Mouse (Mus musculus): ENCODE measurements around the gene Tex12. TPM values are rescaled to one million over a fixed set of nuclear protein-coding genes. Genes with fewer than 3 reads are reported as not detected.

Gene Tex12
- polyA plus RNA-seq, 1 experiment from 2014 or later: not detected

DNA sequence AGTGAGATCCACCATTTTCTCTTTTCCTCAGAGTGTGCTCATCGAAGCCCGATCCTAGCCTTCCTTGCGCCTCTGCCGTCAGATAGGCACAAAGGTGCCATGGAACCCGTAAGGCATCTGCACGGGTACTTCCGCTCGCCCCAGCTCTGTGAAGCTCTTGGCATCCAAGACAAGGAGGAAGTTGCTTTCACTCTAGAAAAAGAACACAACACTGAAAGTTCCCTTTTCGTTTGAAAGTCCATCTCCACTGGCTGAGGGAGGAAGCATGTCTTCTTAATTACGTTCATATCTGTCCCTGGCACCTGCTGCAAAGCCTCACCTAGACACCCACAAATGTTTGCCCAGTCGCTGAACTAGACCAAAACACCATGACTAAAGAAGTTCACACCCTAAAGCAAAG, 27.8 kb downstream of the Tex12 start:
- ATAC-seq (replicated peaks; ENCODE audit: insufficient number of reproducible peaks, insufficient read depth, low FRiP score, low read depth): no peak
- no peak overlapping the region for H3K4me2 ChIP-seq
- no peak overlapping the region for H3K9ac ChIP-seq
- H3K9me3 ChIP-seq (replicated peaks): no peaks in the 10 kb centered on the region
- no peak overlapping the region for H3K4me3 ChIP-seq
- no peaks in the 10 kb centered on the region for H3K4me1 ChIP-seq (replicated peaks)
- H3K27me3 ChIP-seq: no peaks in the 10 kb centered on the region
- H3K36me3 ChIP-seq: no peaks in the 10 kb centered on the region
- H3K27ac ChIP-seq: no peak overlapping the region
- WGBS: 69% methylated on average over 11 of the region's 11 CpGs

DNA sequence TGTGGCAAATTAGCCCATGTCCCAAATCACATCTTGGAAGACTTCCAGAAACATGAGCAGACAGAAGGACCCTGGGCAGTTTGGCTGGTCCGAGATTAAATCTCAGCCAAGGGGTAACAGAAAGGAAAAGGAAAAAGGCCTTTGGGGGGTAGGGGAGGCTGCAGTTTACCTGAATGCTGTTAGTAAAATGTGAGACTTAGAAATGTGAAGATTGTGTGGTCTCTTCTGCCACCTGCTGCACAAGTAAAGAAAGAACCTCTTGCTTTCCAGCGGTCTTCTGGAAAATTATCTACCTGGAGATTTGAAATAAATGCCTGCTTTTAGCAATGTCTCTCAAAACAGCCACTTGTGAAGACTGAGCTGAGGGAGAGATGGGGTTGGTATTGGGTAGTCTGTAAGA, 30.2 kb downstream of the Tex12 start:
- Histone ChIP-seq H3K9ac (no peak overlapping the region), H3K27ac (no peak overlapping the region), H3K4me2 (no peak overlapping the region), H3K4me3 (no peak overlapping the region), H3K9me3 (replicated peaks) (no peaks in the 10 kb centered on the region), H3K27me3 (no peaks in the 10 kb centered on the region), H3K4me1 (replicated peaks) (peaks cover 15% of the 10 kb centered on the region), H3K36me3 (no peaks in the 10 kb centered on the region)
- no peak for ATAC-seq (replicated peaks; ENCODE audit: insufficient number of reproducible peaks, insufficient read depth, low FRiP score, low read depth)
- 26% methylated on average over 2 of the region's 2 CpGs for WGBS

DNA sequence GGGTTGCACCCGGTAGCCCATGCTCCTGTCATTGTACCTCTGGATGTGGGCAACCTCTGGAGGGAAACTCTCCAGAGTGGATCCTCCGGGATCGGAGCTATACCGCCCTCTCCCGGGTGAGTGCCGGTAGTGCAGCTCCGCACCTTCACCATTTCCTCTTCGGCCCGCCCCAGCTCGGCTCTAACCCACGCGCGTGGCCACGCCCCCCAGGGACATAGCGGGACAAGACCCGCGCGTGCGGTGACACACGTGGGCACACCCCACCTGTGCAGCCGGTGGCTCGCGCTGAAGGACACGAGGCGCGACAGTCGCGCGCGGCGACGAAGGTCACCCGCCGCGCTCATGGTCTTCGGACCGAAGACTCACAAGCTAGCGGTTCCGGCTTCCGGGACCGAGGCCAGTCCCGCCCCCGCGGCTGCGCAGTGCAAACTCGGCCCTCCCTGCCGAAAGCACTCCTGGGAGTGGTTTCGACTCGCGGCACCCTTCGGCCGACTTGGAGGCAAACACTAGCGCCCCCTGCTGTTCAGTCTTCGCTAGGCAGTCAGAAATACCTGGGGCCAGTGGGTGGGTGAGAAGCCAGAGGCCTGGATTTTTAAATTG, 32.7 kb downstream of the Tex12 start, which contains the start of gene Pts:
TSS of gene Pts (minus strand) at position 432 of the 600 bp plus-strand sequence.
- Histone ChIP-seq H3K36me3 (0 out of 2 replicates have a peak, but pooled peaks cover 4% of the 10 kb centered on the region), H3K4me3 (peak within 1 kb of the TSS; percentile 98), H3K9ac (peak within 1 kb of the TSS; percentile 86), H3K9me3 (replicated peaks) (no peaks in the 10 kb centered on the region), H3K4me2 (peak within 1 kb of the TSS; percentile 86), H3K4me1 (replicated peaks) (peaks cover 15% of the 10 kb centered on the region), H3K27ac (peak within 1 kb of the TSS; percentile 87), H3K27me3 (no peaks in the 10 kb centered on the region)
- under 1% methylated on average over 54 of the region's 54 CpGs for WGBS
- peak; percentile 99 for ATAC-seq (replicated peaks; ENCODE audit: insufficient number of reproducible peaks, insufficient read depth, low FRiP score, low read depth)

DNA sequence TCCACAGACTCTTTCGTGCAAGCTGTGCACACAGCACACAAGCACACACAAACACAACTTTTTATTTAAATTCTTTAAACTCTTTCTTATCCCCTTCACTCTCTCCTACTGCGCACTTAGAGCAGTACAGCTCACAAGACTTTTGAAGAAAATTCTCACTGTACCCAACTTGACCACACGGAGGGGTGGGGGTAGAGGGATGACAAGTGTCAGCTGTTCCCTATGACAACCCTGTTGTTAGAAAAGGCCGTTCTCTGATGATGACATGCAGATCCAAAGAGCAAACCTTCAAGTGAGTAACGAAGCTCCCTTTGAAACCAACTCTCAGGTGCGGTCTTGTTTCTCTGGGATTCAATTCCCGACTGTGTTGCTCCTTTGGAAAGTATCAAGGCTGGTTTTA, 33.3 kb downstream of the Tex12 start:
- no peaks in the 10 kb centered on the region for H3K9me3 ChIP-seq (replicated peaks)
- H3K9ac ChIP-seq: peak overlapping the region; percentile 86
- H3K27ac ChIP-seq: no peak overlapping the region
- H3K4me2 ChIP-seq: peak overlapping the region; percentile 86
- H3K27me3 ChIP-seq: no peaks in the 10 kb centered on the region
- ATAC-seq (replicated peaks; ENCODE audit: insufficient number of reproducible peaks, insufficient read depth, low FRiP score, low read depth): no peak
- peak overlapping the region; percentile 98 for H3K4me3 ChIP-seq
- 0 out of 2 replicates have a peak, but pooled peaks cover 4% of the 10 kb centered on the region for H3K36me3 ChIP-seq
- 32% methylated on average over 7 of the region's 7 CpGs for WGBS
- H3K4me1 ChIP-seq (replicated peaks): peaks cover 15% of the 10 kb centered on the region

DNA sequence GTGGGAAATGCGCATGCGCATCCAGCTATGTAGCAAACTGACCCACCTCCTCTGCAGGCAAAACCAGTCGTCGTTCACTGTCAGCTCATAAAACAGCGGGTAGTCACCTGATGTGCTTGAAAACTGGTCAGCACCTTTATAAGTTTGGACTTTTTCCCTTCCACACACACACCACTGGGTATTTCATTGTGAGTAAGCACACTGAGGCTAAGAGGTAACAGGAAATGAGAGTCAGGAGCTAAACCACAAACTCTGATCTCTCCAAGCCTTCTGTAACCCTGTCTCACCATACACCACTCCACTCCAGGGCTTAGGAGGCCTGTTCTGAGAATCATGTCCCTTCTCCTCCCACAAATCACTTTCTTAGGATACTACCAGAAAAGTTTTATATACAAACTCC, 35.5 kb downstream of the Tex12 start:
- WGBS: 78% methylated on average over 5 of the region's 5 CpGs

DNA sequence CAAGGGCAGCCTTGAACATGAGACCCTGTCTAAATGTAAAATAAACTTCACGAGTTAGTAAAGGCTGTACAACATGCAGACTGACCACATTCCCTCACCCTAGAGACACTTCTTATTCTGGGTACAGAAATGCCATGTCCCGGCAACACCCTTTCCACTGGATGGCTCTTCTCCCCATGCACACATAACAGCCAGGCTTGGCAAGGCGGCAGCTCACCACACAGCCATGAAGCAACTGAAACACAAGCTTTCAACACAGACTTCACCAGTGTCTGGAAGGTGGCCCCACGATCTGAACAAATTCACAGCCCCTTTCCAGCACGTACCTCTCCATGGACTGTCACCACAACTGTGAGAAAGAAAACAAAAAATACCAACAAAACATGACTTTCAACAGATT, 36.2 kb downstream of the Tex12 start:
- Histone ChIP-seq H3K27ac (no peak overlapping the region), H3K36me3 (peaks cover 17% of the 10 kb centered on the region; the same call in 1 of the 2 replicates), H3K4me3 (no peak overlapping the region), H3K4me1 (replicated peaks) (peaks cover 15% of the 10 kb centered on the region), H3K4me2 (no peak overlapping the region), H3K27me3 (no peaks in the 10 kb centered on the region), H3K9ac (no peak overlapping the region), H3K9me3 (replicated peaks) (no peaks in the 10 kb centered on the region)
- WGBS: 85% methylated on average over 5 of the region's 5 CpGs
- no peak for ATAC-seq (replicated peaks; ENCODE audit: insufficient number of reproducible peaks, insufficient read depth, low FRiP score, low read depth)

More for the DNA sequence above, 35.5 kb downstream of the Tex12 start:
- no peak overlapping the region for H3K4me3 ChIP-seq
- H3K9ac ChIP-seq: no peak overlapping the region
- H3K4me1 ChIP-seq (replicated peaks): peaks cover 15% of the 10 kb centered on the region
- H3K4me2 ChIP-seq: no peak overlapping the region
- H3K27me3 ChIP-seq: no peaks in the 10 kb centered on the region
- no peaks in the 10 kb centered on the region for H3K9me3 ChIP-seq (replicated peaks)
- ATAC-seq (replicated peaks; ENCODE audit: insufficient number of reproducible peaks, insufficient read depth, low FRiP score, low read depth): no peak
- H3K27ac ChIP-seq: no peak overlapping the region
- H3K36me3 ChIP-seq: peaks cover 17% of the 10 kb centered on the region; the same call in 1 of the 2 replicates

DNA sequence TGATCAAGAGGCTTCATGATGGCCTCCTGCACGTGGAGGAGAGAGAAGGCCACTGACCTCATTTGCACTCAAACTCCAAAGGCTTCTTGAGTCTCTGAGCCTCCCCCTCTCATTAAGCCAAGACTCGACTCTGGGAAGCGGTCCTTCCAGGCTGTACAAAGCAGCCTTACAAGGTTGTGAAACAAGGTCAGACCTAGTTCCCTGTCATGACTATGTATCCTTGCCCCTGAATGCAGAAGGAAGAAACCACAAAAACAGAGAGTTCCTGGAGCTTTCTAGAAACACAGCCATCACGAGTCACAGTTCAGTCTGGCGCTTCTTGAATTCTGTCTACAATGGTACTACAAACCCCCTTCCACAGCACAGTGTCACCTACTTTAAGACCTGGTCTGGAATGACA, 38.6 kb downstream of the Tex12 start:
- peaks cover 17% of the 10 kb centered on the region; the same call in 1 of the 2 replicates for H3K36me3 ChIP-seq
- WGBS: 81% methylated on average over 5 of the region's 5 CpGs
- H3K4me3 ChIP-seq: no peak overlapping the region
- H3K27me3 ChIP-seq: no peaks in the 10 kb centered on the region
- no peak overlapping the region for H3K4me2 ChIP-seq
- H3K9me3 ChIP-seq (replicated peaks): no peaks in the 10 kb centered on the region
- H3K9ac ChIP-seq: no peak overlapping the region
- ATAC-seq (replicated peaks; ENCODE audit: insufficient number of reproducible peaks, insufficient read depth, low FRiP score, low read depth): no peak
- peaks cover 10% of the 10 kb centered on the region for H3K4me1 ChIP-seq (replicated peaks)
- H3K27ac ChIP-seq: no peak overlapping the region

DNA sequence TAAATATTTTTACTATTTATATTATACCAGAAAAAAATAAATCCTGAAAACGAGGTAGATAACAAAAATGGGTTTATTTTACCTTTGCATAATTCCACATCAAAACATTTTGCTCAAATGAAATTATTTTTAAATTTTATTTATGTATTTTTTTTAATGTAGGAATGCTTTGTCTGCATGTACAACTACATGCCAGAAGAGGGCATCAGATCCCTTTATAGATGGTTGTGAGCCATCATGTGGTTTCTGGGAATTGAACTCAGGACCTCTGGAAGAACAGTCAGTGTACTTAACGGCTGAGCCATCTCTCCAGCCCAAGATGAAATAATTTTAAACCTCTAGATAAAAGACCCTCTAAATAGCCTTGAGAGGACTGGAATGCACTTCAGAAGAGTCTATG, 39.6 kb downstream of the Tex12 start:
- 49% methylated on average over 2 of the region's 2 CpGs for WGBS
- no peak overlapping the region for H3K9ac ChIP-seq
- H3K27ac ChIP-seq: no peak overlapping the region
- peaks cover under 1% of the 10 kb centered on the region; the same call in 1 of the 2 replicates for H3K4me1 ChIP-seq (replicated peaks)
- no peaks in the 10 kb centered on the region for H3K9me3 ChIP-seq (replicated peaks)
- H3K4me3 ChIP-seq: no peak overlapping the region
- ATAC-seq (replicated peaks; ENCODE audit: insufficient number of reproducible peaks, insufficient read depth, low FRiP score, low read depth): no peak
- no peaks in the 10 kb centered on the region for H3K27me3 ChIP-seq
- no peak overlapping the region for H3K4me2 ChIP-seq
- peaks cover 17% of the 10 kb centered on the region; the same call in 1 of the 2 replicates for H3K36me3 ChIP-seq

DNA sequence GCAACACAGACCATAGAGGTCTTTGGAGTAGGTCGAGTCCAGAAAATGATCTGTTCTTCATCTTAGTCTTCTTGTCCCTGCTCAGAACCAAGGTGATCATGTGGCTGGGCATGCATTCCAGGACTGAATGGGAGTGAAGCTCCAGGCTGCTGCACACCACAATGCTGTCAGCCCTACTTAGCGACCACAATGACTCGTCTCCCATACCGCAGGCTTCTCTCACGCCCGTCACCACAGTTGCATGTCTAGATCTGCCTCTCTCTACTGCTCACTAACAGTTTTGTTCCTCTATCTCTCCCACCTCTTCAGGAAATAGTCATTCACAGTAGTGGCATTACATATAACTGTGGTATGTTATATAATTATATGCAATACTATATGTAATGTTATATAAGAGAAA, 40.4 kb downstream of the Tex12 start:
- 69% methylated on average over 6 of the region's 6 CpGs for WGBS

DNA sequence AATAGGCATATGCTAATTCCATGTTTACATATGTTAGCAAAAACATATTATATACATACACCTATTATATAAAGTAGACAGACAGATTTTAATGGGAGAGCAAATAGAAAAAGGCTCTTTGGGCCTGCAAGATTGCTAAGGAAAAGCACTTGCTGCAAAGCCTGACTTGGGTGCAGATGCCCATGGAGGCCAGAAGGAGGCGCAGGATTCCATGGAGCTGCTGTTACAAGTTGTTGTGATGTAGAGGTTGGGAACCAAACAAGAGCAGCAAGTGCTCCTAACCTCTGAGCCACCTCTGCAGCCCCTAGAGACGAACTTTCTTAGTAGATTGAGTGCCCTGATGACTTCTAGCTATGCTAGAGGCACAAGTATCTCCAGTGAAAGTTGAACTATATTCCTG, 42.3 kb downstream of the Tex12 start:
- Histone ChIP-seq H3K27ac (no peak overlapping the region), H3K36me3 (peaks cover 13% of the 10 kb centered on the region; the same call in 1 of the 2 replicates), H3K4me2 (no peak overlapping the region), H3K9ac (no peak overlapping the region), H3K4me3 (no peak overlapping the region), H3K9me3 (replicated peaks) (no peaks in the 10 kb centered on the region), H3K27me3 (no peaks in the 10 kb centered on the region), H3K4me1 (replicated peaks) (no peaks in the 10 kb centered on the region)
- WGBS: 15% methylated on average over 2 of the region's 2 CpGs
- ATAC-seq (replicated peaks; ENCODE audit: insufficient number of reproducible peaks, insufficient read depth, low FRiP score, low read depth): no peak

More for the DNA sequence above, 40.4 kb downstream of the Tex12 start:
- no peaks in the 10 kb centered on the region for H3K27me3 ChIP-seq
- H3K36me3 ChIP-seq: peaks cover 17% of the 10 kb centered on the region; the same call in 1 of the 2 replicates
- no peaks in the 10 kb centered on the region for H3K4me1 ChIP-seq (replicated peaks)
- H3K9me3 ChIP-seq (replicated peaks): no peaks in the 10 kb centered on the region
- H3K27ac ChIP-seq: no peak overlapping the region
- no peak overlapping the region for H3K4me3 ChIP-seq
- no peak overlapping the region for H3K9ac ChIP-seq
- ATAC-seq (replicated peaks; ENCODE audit: insufficient number of reproducible peaks, insufficient read depth, low FRiP score, low read depth): no peak
- no peak overlapping the region for H3K4me2 ChIP-seq

DNA sequence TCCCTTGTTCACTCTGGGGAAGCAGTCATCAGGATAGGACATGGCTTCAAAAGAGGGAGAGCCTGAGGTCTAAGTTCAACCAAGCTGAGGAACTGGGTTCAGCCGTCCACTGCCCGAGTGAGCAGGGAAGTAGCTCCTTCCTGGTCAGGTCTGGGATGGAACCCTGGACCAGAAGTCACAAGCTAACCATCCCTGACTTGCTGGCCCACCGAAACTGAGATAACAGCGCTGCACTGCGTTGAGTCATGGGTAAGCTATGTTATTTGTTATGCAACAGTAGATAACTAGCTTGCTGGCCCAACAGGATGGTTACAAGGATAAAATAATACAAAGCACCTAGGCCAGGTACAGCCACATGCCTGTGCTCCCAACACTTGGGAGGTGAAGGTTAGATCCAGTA, 45.7 kb downstream of the Tex12 start:
- Histone ChIP-seq H3K4me3 (no peak overlapping the region), H3K9me3 (replicated peaks) (no peaks in the 10 kb centered on the region), H3K9ac (no peak overlapping the region), H3K36me3 (no peaks in the 10 kb centered on the region; the same call in 1 of the 2 replicates), H3K27me3 (no peaks in the 10 kb centered on the region), H3K4me2 (no peak overlapping the region), H3K4me1 (replicated peaks) (no peaks in the 10 kb centered on the region), H3K27ac (no peak overlapping the region)
- WGBS: 53% methylated on average over 5 of the region's 5 CpGs
- ATAC-seq (replicated peaks; ENCODE audit: insufficient number of reproducible peaks, insufficient read depth, low FRiP score, low read depth): no peak

DNA sequence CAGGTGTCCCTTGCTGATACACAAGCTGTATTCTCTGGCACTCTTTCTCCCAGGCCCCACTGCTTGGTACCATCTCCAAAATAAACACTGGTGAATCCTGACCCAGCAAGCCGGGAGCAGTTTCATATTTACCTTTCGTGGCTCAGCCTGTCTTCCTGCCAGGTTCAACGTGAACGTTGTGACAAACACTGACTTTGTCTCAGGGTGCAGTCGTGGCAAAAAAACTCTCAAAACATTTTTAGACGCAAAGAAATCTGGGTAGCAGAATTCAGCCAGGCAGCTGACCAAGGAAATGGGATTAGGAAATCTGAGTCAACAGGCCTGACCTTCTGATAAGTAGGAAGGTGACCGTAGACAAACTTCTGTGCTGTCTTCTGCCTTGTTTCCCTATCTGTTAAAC, 53.6 kb downstream of the Tex12 start:
- no peaks in the 10 kb centered on the region for H3K9me3 ChIP-seq (replicated peaks)
- no peak overlapping the region for H3K4me2 ChIP-seq
- H3K27ac ChIP-seq: no peak overlapping the region
- H3K4me1 ChIP-seq (replicated peaks): no peaks in the 10 kb centered on the region
- H3K9ac ChIP-seq: no peak overlapping the region
- no peaks in the 10 kb centered on the region for H3K36me3 ChIP-seq
- no peaks in the 10 kb centered on the region for H3K27me3 ChIP-seq
- H3K4me3 ChIP-seq: no peak overlapping the region
- 44% methylated on average over 7 of the region's 7 CpGs for WGBS
- ATAC-seq (replicated peaks; ENCODE audit: insufficient number of reproducible peaks, insufficient read depth, low FRiP score, low read depth): no peak
